Mouse (Mus musculus) midbrain, embryonic 16.5 days (tissue): Measurements from ENCODE around the gene Cdca8. TPM values are rescaled to one million over a fixed set of nuclear protein-coding genes. Genes with fewer than 3 reads are reported as not detected.

Source experiments
- ATAC-seq: fragments of 200-750 bp; cut with Nextera tagmentation; 2 replicates; pipeline ENCODE4 v1.8.0; 2017; ENCODE audit warnings: moderate TSS enrichment
- H3K27ac ChIP-seq: fragments of 300-500 bp; sonication (generic); 2 replicates; pipeline ENCODE4 v1.5.1; 2014; ENCODE audit warnings: mild to moderate bottlenecking, low read length, mixed read lengths
- H3K27me3 ChIP-seq: fragments of 300-500 bp; sonication (generic); 2 replicates; pipeline ENCODE4 v1.6.1; 2014; ENCODE audit warnings: low read depth, low read length, mixed read lengths; ENCODE audit not compliant: control insufficient read depth, insufficient read depth
- H3K36me3 ChIP-seq: fragments of 300-500 bp; sonication (generic); 2 replicates; pipeline ENCODE4 v1.6.1; 2014; ENCODE audit warnings: mild to moderate bottlenecking, low read length, moderate library complexity, mixed read lengths; ENCODE audit not compliant: control insufficient read depth, insufficient read depth
- H3K4me1 ChIP-seq: fragments of 300-500 bp; sonication (generic); 2 replicates; pipeline ENCODE4 v1.6.1; 2014; ENCODE audit warnings: mild to moderate bottlenecking, low read length, mixed read lengths; ENCODE audit not compliant: control insufficient read depth, insufficient read depth
- H3K4me2 ChIP-seq: fragments of 300-500 bp; sonication (generic); 2 replicates; pipeline ENCODE4 v1.6.1; 2014; ENCODE audit warnings: mild to moderate bottlenecking, low read length, mixed read lengths
- H3K4me3 ChIP-seq: fragments of 300-500 bp; sonication (generic); 2 replicates; pipeline ENCODE4 v1.5.1; 2014; ENCODE audit warnings: low read depth, mild to moderate bottlenecking, low read length, moderate library complexity, mixed read lengths
- H3K9ac ChIP-seq: fragments of 300-500 bp; sonication (generic); 2 replicates; pipeline ENCODE4 v1.6.1; 2014; ENCODE audit warnings: low read depth, low read length, mixed read lengths
- H3K9me3 ChIP-seq: fragments of 300-500 bp; sonication (generic); replicated peaks from 2 replicates; pipeline ENCODE4 v1.6.1; 2014; ENCODE audit warnings: mild to moderate bottlenecking, low read length, mixed read lengths; ENCODE audit not compliant: control insufficient read depth, poor library complexity, severe bottlenecking
- WGBS: fragments of 180-500 bp; shearing (Covaris S2); extraction: QIAGEN DNeasy Blood & Tissue Kit; methylation state at CpG from one replicate; pipeline ENCODE4 v1.1.7; 2014; 5-methylcytosine and 5-hydroxymethylcytosine counted together
- polyA plus RNA-seq: library from polyadenylated mRNA; unstranded; fragments of >200 nt; fragmentation: Nextera tagmentation; extraction: Ambion mirVana; gene quantifications from 2 replicates; pipeline ENCODE4 v1.2.1, GENCODE M21; 2015

Cdca8 gene
- polyA plus RNA-seq, 1 experiment from 2014 or later: 19.7 TPM

- Histone ChIP-seq H3K4me2 (peak overlapping the region; percentile 76), H3K4me3 (peak overlapping the region; percentile 56), H3K36me3 (no peaks in the 10 kb centered on the region), H3K27me3 (peaks cover 5% of the 10 kb centered on the region; the same call in 1 of the 2 replicates), H3K9ac (peak overlapping the region; percentile 79), H3K9me3 (no peaks in the 10 kb centered on the region), H3K4me1 (peaks cover 15% of the 10 kb centered on the region), H3K27ac (no peak overlapping the region)
- 25% methylated on average over 6 of the region's 6 CpGs for WGBS
- no peak; the same call in 1 of the 2 replicates for ATAC-seq
Observed at GRCm38 (mm10) chr4:124893769-124894168, 45.3 kb downstream of the Cdca8 start.

DNA sequence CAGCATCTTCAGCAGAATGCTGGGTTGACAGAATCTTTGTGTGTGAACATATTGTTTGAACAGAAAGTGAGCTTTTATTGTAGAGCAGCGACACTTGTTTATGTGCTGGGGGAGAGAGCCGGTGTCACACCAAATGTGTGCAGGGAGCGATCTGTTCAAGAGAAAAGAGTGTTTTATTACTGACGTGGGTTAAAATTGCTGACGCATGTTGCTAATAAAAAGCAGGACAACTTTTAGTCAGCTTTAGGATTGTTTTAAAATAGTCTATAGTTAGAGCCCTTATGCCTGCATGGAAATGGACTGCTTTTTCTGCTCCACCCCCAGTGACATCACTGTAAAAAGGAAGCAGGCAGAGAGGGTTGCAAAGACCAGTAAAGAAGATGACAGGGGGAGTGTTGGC lies 48.3 kb downstream of the Cdca8 start:
- peaks cover 5% of the 10 kb centered on the region; the same call in 1 of the 2 replicates for H3K27me3 ChIP-seq
- peaks cover 15% of the 10 kb centered on the region for H3K4me1 ChIP-seq
- no peak overlapping the region for H3K4me2 ChIP-seq
- H3K36me3 ChIP-seq: no peaks in the 10 kb centered on the region
- ATAC-seq: no peak
- no peak overlapping the region for H3K4me3 ChIP-seq
- 79% methylated on average over 5 of the region's 5 CpGs for WGBS
- no peak overlapping the region for H3K9ac ChIP-seq
- H3K27ac ChIP-seq: no peak overlapping the region
- H3K9me3 ChIP-seq: no peaks in the 10 kb centered on the region

DNA sequence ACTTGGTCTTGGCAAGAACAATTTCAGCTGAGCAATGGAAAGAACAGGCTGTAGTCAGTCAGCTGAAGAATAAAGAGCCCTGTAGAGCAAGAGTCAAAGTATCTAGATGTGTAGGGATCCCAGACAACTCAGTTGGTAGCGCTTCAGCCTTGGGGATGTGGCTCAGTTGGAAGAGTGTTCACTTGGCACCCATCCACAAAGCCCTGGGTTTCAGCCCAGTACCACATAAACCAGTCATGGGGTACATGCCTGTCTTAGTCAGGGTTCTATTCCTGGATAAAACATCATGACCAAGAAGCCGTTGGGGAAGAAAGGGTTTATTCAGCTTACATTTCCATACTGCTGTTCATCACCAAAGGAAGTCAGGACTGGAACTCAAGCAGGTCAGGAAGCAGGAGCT lies 49.2 kb downstream of the Cdca8 start:
- peaks cover 3% of the 10 kb centered on the region; the same call in 1 of the 2 replicates for H3K27me3 ChIP-seq
- no peaks in the 10 kb centered on the region for H3K36me3 ChIP-seq
- peaks cover 11% of the 10 kb centered on the region for H3K4me1 ChIP-seq
- H3K4me2 ChIP-seq: no peak overlapping the region
- no peak overlapping the region for H3K27ac ChIP-seq
- H3K4me3 ChIP-seq: no peak overlapping the region
- no peak overlapping the region for H3K9ac ChIP-seq
- 77% methylated on average over 2 of the region's 2 CpGs for WGBS
- H3K9me3 ChIP-seq: no peaks in the 10 kb centered on the region
- no peak for ATAC-seq

- 66% methylated on average over 7 of the region's 7 CpGs for WGBS
- ATAC-seq: no peak
- Histone ChIP-seq H3K27me3 (peaks cover 3% of the 10 kb centered on the region; the same call in 1 of the 2 replicates), H3K4me1 (peaks cover 4% of the 10 kb centered on the region), H3K4me2 (no peak overlapping the region), H3K27ac (no peak overlapping the region), H3K4me3 (no peak overlapping the region), H3K9me3 (no peaks in the 10 kb centered on the region), H3K9ac (no peak overlapping the region), H3K36me3 (no peaks in the 10 kb centered on the region)
Observed at GRCm38 (mm10) chr4:124888702-124889101, 50.4 kb downstream of the Cdca8 start.

GRCm38 (mm10) chr4:124882151-124882729 lies 56.9 kb downstream of the Cdca8 start:
- ATAC-seq: peak; percentile 27
- WGBS: under 1% methylated on average over 33 of the region's 37 CpGs
- H3K9ac ChIP-seq: peak overlapping the region; percentile 64

DNA sequence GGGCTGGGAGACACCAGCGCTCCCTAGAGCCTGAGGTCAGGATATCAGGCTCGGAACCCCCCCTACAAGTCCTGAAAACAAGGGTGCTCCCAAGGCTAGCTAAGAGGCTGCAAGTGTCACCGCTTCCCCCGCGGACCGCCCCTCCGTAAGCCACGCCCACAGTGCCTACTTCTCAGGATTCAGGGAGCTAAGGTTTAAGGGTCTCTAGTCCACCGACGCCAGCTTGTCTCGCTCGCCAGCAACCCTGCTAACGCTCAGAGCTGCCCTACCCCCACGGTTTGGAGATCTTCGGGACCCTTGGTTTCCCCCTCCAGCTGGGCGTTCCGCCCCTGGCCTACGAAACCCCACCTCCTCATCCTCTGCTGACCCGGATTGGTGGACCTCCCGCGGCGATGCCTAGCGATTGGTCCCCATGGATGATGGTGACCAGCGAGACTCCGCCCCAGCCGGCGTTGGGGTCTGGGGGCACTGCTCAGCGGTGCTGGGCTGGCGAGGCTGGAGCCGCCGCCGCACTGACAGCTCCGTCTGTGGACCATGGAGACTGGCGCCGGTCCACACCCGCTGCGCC lies 57.7 kb downstream of the Cdca8 start:
- H3K27ac ChIP-seq: peak overlapping the region; percentile 81
- H3K4me3 ChIP-seq: peak overlapping the region; percentile 64
- WGBS: under 1% methylated on average over 35 of the region's 37 CpGs
- peak overlapping the region; percentile 71 for H3K4me2 ChIP-seq
- H3K9ac ChIP-seq: peak overlapping the region; percentile 64
- 0 out of 2 replicates have a peak, but pooled peaks cover 3% of the 10 kb centered on the region for H3K27me3 ChIP-seq
- H3K36me3 ChIP-seq: no peaks in the 10 kb centered on the region
- H3K9me3 ChIP-seq: no peaks in the 10 kb centered on the region
- H3K4me1 ChIP-seq: peaks cover 5% of the 10 kb centered on the region; the same call in 1 of the 2 replicates
- peak; percentile 97 for ATAC-seq

More at GRCm38 (mm10) chr4:124882151-124882729, 56.9 kb downstream of the Cdca8 start:
- H3K4me2 ChIP-seq: peak overlapping the region; percentile 71
- peak overlapping the region; percentile 64 for H3K4me3 ChIP-seq
- H3K4me1 ChIP-seq: peaks cover 5% of the 10 kb centered on the region; the same call in 1 of the 2 replicates
- H3K27ac ChIP-seq: peak overlapping the region; percentile 72
- no peaks in the 10 kb centered on the region for H3K36me3 ChIP-seq
- no peaks in the 10 kb centered on the region for H3K9me3 ChIP-seq
- 0 out of 2 replicates have a peak, but pooled peaks cover 3% of the 10 kb centered on the region for H3K27me3 ChIP-seq

- peak within 1 kb of the TSS; percentile 71 for H3K4me2 ChIP-seq
- WGBS: 6% methylated on average over 11 of the region's 11 CpGs
- peaks cover 5% of the 10 kb centered on the region; the same call in 1 of the 2 replicates for H3K4me1 ChIP-seq
- H3K9me3 ChIP-seq: no peaks in the 10 kb centered on the region
- H3K27me3 ChIP-seq: no peaks in the 10 kb centered on the region
- ATAC-seq: no peak
- peak within 1 kb of the TSS; percentile 81 for H3K27ac ChIP-seq
- H3K36me3 ChIP-seq: no peaks in the 10 kb centered on the region
- H3K4me3 ChIP-seq: peak within 1 kb of the TSS; percentile 64
- peak within 1 kb of the TSS; percentile 64 for H3K9ac ChIP-seq
Observed at GRCm38 (mm10) chr4:124880599-124880998, 58.5 kb downstream of the Cdca8 start, which contains the start of gene Epha10. Epha10 (plus strand) TSS chr4:124880899.

- WGBS: 90% methylated on average over 1 of the region's 1 CpGs
- no peak overlapping the region for H3K9ac ChIP-seq
- H3K4me1 ChIP-seq: no peaks in the 10 kb centered on the region
- H3K27me3 ChIP-seq: no peaks in the 10 kb centered on the region
- no peak overlapping the region for H3K4me2 ChIP-seq
- no peak overlapping the region for H3K4me3 ChIP-seq
- no peaks in the 10 kb centered on the region for H3K36me3 ChIP-seq
- no peak overlapping the region for H3K27ac ChIP-seq
- no peak for ATAC-seq
- no peaks in the 10 kb centered on the region for H3K9me3 ChIP-seq
Observed at GRCm38 (mm10) chr4:124872719-124873118, 66.4 kb downstream of the Cdca8 start.
